Mouse (Mus musculus): ENCODE results near the gene Ric8a. TPM values are rescaled to one million over a fixed set of nuclear protein-coding genes. Genes with fewer than 3 reads are reported as not detected.
A peak's percentile ranks its signal among the peaks of the same experiment; 100 is the strongest.
"Not testable (repeated sequence)": the region's sequence is repeated elsewhere in the genome, so short reads cannot be mapped to it uniquely, and the experiment has no call there.

Ric8a gene
- polyA plus RNA-seq, 1 experiment from 2014 or later, result 42.3 TPM

DNA sequence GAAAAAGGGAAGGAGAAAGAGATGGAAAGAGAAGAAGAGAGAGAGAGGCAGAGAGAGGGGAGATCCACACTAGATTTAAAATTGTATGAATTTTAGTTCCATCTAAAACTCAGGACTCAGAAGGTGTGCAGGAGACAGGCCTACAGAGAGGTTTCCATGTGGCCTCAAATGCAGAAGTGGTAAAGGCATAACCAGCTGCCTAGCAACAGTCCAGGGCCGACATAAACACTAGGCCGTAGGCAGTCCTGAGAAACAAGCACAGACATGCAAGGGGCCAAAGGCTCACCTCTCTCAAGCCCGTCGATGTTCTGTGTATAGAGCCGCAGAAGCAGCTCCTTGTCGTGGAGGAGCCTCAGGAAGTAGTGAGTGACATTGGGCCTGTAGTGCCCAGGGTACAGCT, 20.6 kb downstream of the Ric8a start:
- 81% methylated on average over 6 of the region's 6 CpGs for WGBS
- Histone ChIP-seq H3K4me2 (replicated peaks; ENCODE audit: low read depth) (no peak overlapping the region), H3K36me3 (ENCODE audit: control insufficient read depth, insufficient read depth) (peaks cover 42% of the 10 kb centered on the region), H3K4me3 (ENCODE audit: low read depth, low read length) (no peak overlapping the region), H3K27ac (ENCODE audit: low read depth, low read length) (no peak overlapping the region), H3K9me3 (ENCODE audit: control insufficient read depth) (no peaks in the 10 kb centered on the region), H3K27me3 (replicated peaks; ENCODE audit: control insufficient read depth, insufficient read depth, low read length) (no peaks in the 10 kb centered on the region), H3K4me1 (replicated peaks; ENCODE audit: control insufficient read depth, insufficient read depth, low read length) (peaks cover 2% of the 10 kb centered on the region; the same call in 1 of the 2 replicates), H3K9ac (ENCODE audit: low read depth, low read length) (no peak overlapping the region)
- ATAC-seq, result no peak
- no peak for TF ChIP-seq CTCF (IDR thresholded peaks at IDR 0.05; ENCODE audit: low read depth)

DNA sequence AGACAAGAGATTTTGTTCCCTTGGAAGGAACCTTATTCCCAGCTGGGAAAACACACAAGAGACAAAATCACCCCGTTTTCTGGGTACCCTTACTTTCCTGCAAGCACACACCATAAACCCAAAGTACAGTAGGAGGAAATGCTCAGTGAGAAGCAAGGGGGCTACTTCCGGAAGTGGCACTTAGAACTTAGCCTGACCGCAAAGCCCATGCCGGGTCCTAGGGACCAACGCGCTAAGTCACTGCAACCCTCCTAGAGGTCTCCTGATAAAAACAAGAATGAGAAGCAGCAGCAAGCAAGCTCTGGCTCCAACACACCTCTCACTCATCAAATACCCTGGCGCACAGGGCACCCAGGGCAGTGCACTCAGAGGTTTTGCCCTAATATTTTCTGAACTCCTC, 22.6 kb downstream of the Ric8a start:
- Histone ChIP-seq H3K27ac (ENCODE audit: low read depth, low read length) (no peak overlapping the region), H3K4me2 (replicated peaks; ENCODE audit: low read depth) (0 out of 2 replicates have a peak overlapping the region, but pooled peaks have one; percentile 17), H3K9ac (ENCODE audit: low read depth, low read length) (no peak overlapping the region), H3K4me1 (replicated peaks; ENCODE audit: control insufficient read depth, insufficient read depth, low read length) (peaks cover 2% of the 10 kb centered on the region; the same call in 1 of the 2 replicates), H3K4me3 (ENCODE audit: low read depth, low read length) (no peak overlapping the region), H3K9me3 (ENCODE audit: control insufficient read depth) (no peaks in the 10 kb centered on the region), H3K36me3 (ENCODE audit: control insufficient read depth, insufficient read depth) (peaks cover 32% of the 10 kb centered on the region), H3K27me3 (replicated peaks; ENCODE audit: control insufficient read depth, insufficient read depth, low read length) (no peaks in the 10 kb centered on the region)
- ATAC-seq, result no peak
- TF ChIP-seq CTCF (IDR thresholded peaks at IDR 0.05; ENCODE audit: low read depth), result no peak
- 87% methylated on average over 7 of the region's 7 CpGs for WGBS

DNA sequence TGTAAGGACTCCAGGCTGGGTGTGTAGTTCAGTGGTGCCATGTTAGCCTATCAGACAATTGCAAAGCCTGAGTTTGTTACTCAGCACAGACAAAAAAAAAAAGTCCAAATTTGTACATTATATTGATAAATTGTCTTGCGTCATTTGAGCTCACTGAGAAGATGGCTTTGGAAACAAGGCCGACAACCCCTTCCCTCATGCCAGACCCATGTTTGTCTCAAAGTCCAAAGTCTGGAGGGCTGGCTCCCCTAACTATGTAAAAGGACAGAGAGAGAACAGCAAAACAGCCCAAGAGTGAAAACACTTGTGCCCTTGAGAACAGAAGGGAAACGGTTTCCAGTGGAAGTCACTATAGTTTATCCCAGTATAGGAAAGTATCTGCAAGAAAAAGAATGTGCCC, 23.7 kb downstream of the Ric8a start:
- H3K4me3 ChIP-seq (ENCODE audit: low read depth, low read length), result no peak overlapping the region
- WGBS, result 40% methylated on average over 3 of the region's 3 CpGs
- peak overlapping the region; percentile 87; the same call in 1 of the 2 replicates for H3K4me2 ChIP-seq (replicated peaks; ENCODE audit: low read depth)
- H3K36me3 ChIP-seq (ENCODE audit: control insufficient read depth, insufficient read depth), result peaks cover 30% of the 10 kb centered on the region
- H3K9me3 ChIP-seq (ENCODE audit: control insufficient read depth), result no peaks in the 10 kb centered on the region
- no peak overlapping the region for H3K27ac ChIP-seq (ENCODE audit: low read depth, low read length)
- H3K4me1 ChIP-seq (replicated peaks; ENCODE audit: control insufficient read depth, insufficient read depth, low read length), result peaks cover 2% of the 10 kb centered on the region; the same call in 1 of the 2 replicates
- no peak for TF ChIP-seq CTCF (IDR thresholded peaks at IDR 0.05; ENCODE audit: low read depth)
- H3K9ac ChIP-seq (ENCODE audit: low read depth, low read length), result no peak overlapping the region
- no peak for ATAC-seq
- no peaks in the 10 kb centered on the region for H3K27me3 ChIP-seq (replicated peaks; ENCODE audit: control insufficient read depth, insufficient read depth, low read length)

DNA sequence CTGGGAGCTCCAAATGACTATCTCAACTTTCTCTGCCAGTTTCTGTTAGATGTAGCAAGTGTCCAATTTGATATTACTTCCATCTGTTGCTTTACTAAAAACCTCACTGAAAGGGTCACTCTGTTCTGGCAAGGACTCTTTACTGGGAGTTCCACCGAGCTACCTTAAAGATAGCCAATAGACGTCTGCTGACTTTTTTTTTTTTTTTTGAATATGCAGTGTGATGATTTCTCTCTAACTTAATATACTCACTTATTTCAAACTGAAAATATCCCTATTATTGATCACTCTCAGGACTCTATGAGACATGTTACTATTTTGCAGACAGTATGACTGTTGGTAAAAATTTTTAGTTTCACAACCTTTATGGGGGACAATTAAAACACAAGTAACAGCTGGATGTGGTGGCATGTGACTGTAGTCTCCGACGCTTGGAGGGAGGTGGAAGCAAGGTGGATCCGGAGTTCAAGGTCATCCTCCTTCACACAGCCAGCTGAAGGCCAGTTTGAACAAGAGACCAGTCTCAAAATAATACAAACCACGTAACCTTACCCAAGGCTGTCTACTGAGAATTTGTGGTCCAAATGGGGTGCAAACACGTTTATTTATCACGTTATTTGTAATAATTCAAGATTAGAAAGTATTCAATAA, 24.2 kb downstream of the Ric8a start:
- TF ChIP-seq CTCF (IDR thresholded peaks at IDR 0.05; ENCODE audit: low read depth), result no peak
- 7% methylated on average over 8 of the region's 8 CpGs for WGBS
- Histone ChIP-seq H3K9ac (ENCODE audit: low read depth, low read length) (peak overlapping the region; percentile 67), H3K4me3 (ENCODE audit: low read depth, low read length) (peak overlapping the region; percentile 86), H3K9me3 (ENCODE audit: control insufficient read depth) (no peaks in the 10 kb centered on the region), H3K27ac (ENCODE audit: low read depth, low read length) (peak overlapping the region; percentile 81; the same call in 1 of the 2 replicates), H3K4me2 (replicated peaks; ENCODE audit: low read depth) (peak overlapping the region; percentile 87), H3K27me3 (replicated peaks; ENCODE audit: control insufficient read depth, insufficient read depth, low read length) (no peaks in the 10 kb centered on the region), H3K4me1 (replicated peaks; ENCODE audit: control insufficient read depth, insufficient read depth, low read length) (peaks cover 2% of the 10 kb centered on the region; the same call in 1 of the 2 replicates), H3K36me3 (ENCODE audit: control insufficient read depth, insufficient read depth) (peaks cover 28% of the 10 kb centered on the region)
- ATAC-seq, result no peak

DNA sequence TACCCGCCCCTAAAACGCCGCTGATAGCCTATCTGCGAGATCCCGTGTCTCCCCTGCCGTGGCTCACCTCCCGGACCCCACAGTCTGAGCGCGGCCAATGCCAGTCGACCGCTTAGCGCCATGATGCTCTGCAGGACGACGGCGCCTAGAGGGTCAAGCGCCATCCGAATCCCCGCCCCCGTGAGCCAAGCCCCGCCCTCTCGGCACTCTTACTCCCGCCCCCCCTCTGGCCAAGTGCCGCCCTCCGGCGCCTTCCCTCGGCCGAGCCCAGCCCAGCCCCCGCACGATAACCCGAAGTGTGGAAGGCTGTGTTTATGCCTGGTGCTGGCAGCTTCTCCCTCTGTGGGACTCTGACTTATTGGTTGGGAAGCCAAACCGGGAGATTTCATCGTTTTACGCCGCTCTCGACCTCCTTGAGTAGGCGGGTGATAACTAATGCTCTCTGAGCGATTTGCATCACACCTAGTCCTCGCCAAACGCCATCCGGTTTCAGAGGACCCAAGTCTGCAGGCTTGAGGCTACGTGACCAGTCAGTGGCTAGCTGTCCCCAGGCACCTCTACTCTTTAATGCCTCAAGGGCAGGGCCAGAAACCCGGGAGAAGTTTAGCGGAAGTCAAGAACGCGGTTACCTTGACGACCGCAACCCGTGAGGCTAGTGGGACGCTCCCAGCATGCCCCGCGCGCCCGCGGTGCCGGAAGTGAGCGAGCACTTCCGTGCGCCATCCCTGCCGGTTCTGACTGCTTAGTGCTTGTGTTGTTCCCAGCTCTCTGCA, 25.1 kb downstream of the Ric8a start, which contains the start of the genes Psmd13 and Sirt3:
Gene Psmd13 (plus strand): TSS at position 273 of the 773 bp plus-strand sequence.
Gene Sirt3 (minus strand): TSS at position 614 of the 773 bp plus-strand sequence.
- Histone ChIP-seq H3K27me3 (replicated peaks; ENCODE audit: control insufficient read depth, insufficient read depth, low read length) (no peaks in the 10 kb centered on the region), H3K4me3 (ENCODE audit: low read depth, low read length) (peak within 1 kb of the TSS; percentile 86), H3K9me3 (ENCODE audit: control insufficient read depth) (no peaks in the 10 kb centered on the region), H3K9ac (ENCODE audit: low read depth, low read length) (peak within 1 kb of the TSS; percentile 67), H3K4me2 (replicated peaks; ENCODE audit: low read depth) (peak within 1 kb of the TSS; percentile 87), H3K27ac (ENCODE audit: low read depth, low read length) (peak within 1 kb of the TSS; percentile 81), H3K4me1 (replicated peaks; ENCODE audit: control insufficient read depth, insufficient read depth, low read length) (peaks cover 2% of the 10 kb centered on the region; the same call in 1 of the 2 replicates), H3K36me3 (ENCODE audit: control insufficient read depth, insufficient read depth) (peaks cover 28% of the 10 kb centered on the region)
- under 1% methylated on average over 58 of the region's 59 CpGs for WGBS
- peak; percentile 95 for ATAC-seq
- TF ChIP-seq CTCF (IDR thresholded peaks at IDR 0.05; ENCODE audit: low read depth), result peak; percentile 17; the same call in 1 of the 2 replicates

DNA sequence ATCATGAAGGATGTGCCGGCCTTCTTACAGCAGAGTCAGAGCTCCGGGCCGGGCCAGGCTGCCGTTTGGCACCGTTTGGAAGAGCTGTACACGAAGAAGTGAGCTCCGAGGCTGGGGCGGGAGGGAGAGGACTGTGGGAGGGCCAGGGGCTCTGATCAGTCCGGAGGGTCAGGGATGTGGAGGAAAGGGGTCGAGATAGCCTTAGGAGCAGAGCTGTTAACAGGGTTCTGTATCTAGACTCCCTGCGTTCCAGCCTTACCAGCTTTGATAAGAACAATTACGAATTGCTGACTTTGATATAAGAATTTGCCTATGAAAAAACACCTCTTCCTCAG, 25.7 kb downstream of the Ric8a start:
- no peak; the same call in 1 of the 2 replicates for ATAC-seq
- peak overlapping the region; percentile 67 for H3K9ac ChIP-seq (ENCODE audit: low read depth, low read length)

DNA sequence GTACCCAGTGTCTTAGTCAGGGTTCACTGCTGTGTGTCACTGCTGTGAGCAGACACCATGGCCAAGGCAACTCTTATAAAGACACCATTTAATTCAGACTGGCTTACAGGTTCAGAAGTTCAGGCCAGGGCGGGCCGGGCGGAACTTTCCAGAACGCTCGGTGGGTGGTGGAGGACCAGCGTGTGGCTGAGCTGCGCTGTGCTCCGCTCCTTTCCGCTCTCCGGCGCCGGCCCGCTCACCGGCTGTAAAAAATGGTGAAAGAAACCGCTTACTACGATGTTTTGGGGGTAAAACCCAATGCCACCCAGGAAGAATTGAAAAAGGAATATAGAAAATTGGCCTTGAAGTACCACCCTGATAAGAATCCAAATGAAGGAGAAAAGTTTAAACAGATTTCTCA, 33.9 kb downstream of the Ric8a start:
- not testable (repeated sequence) for H3K9ac ChIP-seq (ENCODE audit: low read depth, low read length); H3K27ac ChIP-seq (ENCODE audit: low read depth, low read length); H3K4me1 ChIP-seq (replicated peaks; ENCODE audit: control insufficient read depth, insufficient read depth, low read length); H3K4me2 ChIP-seq (replicated peaks; ENCODE audit: low read depth); H3K4me3 ChIP-seq (ENCODE audit: low read depth, low read length); ATAC-seq; H3K9me3 ChIP-seq (ENCODE audit: control insufficient read depth); H3K27me3 ChIP-seq (replicated peaks; ENCODE audit: control insufficient read depth, insufficient read depth, low read length)
- WGBS, result 96% methylated on average over 16 of the region's 16 CpGs
- peaks cover 66% of the 10 kb centered on the region for H3K36me3 ChIP-seq (ENCODE audit: control insufficient read depth, insufficient read depth)

More for the DNA sequence above, 25.7 kb downstream of the Ric8a start:
- Histone ChIP-seq H3K36me3 (ENCODE audit: control insufficient read depth, insufficient read depth) (peaks cover 29% of the 10 kb centered on the region), H3K9me3 (ENCODE audit: control insufficient read depth) (no peaks in the 10 kb centered on the region), H3K4me2 (replicated peaks; ENCODE audit: low read depth) (peak overlapping the region; percentile 87), H3K27ac (ENCODE audit: low read depth, low read length) (peak overlapping the region; percentile 81), H3K4me3 (ENCODE audit: low read depth, low read length) (peak overlapping the region; percentile 86), H3K27me3 (replicated peaks; ENCODE audit: control insufficient read depth, insufficient read depth, low read length) (no peaks in the 10 kb centered on the region), H3K4me1 (replicated peaks; ENCODE audit: control insufficient read depth, insufficient read depth, low read length) (peaks cover 2% of the 10 kb centered on the region; the same call in 1 of the 2 replicates)
- WGBS, result under 1% methylated on average over 12 of the region's 12 CpGs
- no peak for TF ChIP-seq CTCF (IDR thresholded peaks at IDR 0.05; ENCODE audit: low read depth)
